Mouse (Mus musculus): ENCODE measurements around the gene Tenm2. TPM values are rescaled to one million over a fixed set of nuclear protein-coding genes. Genes with fewer than 3 reads are reported as not detected.

The Tenm2 gene
- total RNA-seq, 2 experiments from 2014 or later, result 0.32 to 0.59 TPM

- DNase-seq (ENCODE audit: low spot score), result no peak
These were observed 749.7 kb downstream of the Tenm2 start for GRCm38 (mm10) chr11:36486092-36486491.

GRCm38 (mm10) chr11:36484466-36485069 lies 751.2 kb downstream of the Tenm2 start:
- no peak for DNase-seq (ENCODE audit: low spot score)

- DNase-seq (ENCODE audit: low spot score), result no peak
These were observed 753.6 kb downstream of the Tenm2 start for GRCm38 (mm10) chr11:36482136-36482535.

- DNase-seq (ENCODE audit: low spot score), result no peak
These were observed 754.2 kb downstream of the Tenm2 start for GRCm38 (mm10) chr11:36481524-36481923.

GRCm38 (mm10) chr11:36481086-36481485 lies 754.7 kb downstream of the Tenm2 start:
- DNase-seq (ENCODE audit: low spot score), result no peak

GRCm38 (mm10) chr11:36469811-36470551 lies 765.8 kb downstream of the Tenm2 start:
- no peak for DNase-seq (ENCODE audit: low spot score)

GRCm38 (mm10) chr11:36458451-36458850 lies 777.3 kb downstream of the Tenm2 start:
- no peak for DNase-seq (ENCODE audit: low spot score)

GRCm38 (mm10) chr11:36454076-36454475 lies 781.7 kb downstream of the Tenm2 start:
- DNase-seq (ENCODE audit: low spot score), result no peak

- no peak for DNase-seq (ENCODE audit: low spot score)
These were observed 783.3 kb downstream of the Tenm2 start for GRCm38 (mm10) chr11:36452436-36452835.

- no peak for DNase-seq (ENCODE audit: low spot score)
These were observed 789.4 kb downstream of the Tenm2 start for GRCm38 (mm10) chr11:36446351-36446750.

- DNase-seq (ENCODE audit: low spot score), result no peak
These were observed 791.9 kb downstream of the Tenm2 start for GRCm38 (mm10) chr11:36443821-36444220.

GRCm38 (mm10) chr11:36441801-36442200 lies 794.0 kb downstream of the Tenm2 start:
- no peak for DNase-seq (ENCODE audit: low spot score)

- DNase-seq (ENCODE audit: low spot score), result no peak
These were observed 799.5 kb downstream of the Tenm2 start for GRCm38 (mm10) chr11:36436251-36436650.

GRCm38 (mm10) chr11:36428947-36429346 lies 806.8 kb downstream of the Tenm2 start:
- no peak for DNase-seq (ENCODE audit: low spot score)

- DNase-seq (ENCODE audit: low spot score), result no peak
These were observed 810.8 kb downstream of the Tenm2 start for GRCm38 (mm10) chr11:36424959-36425358.

- no peak for DNase-seq (ENCODE audit: low spot score)
These were observed 815.7 kb downstream of the Tenm2 start for GRCm38 (mm10) chr11:36420047-36420446.

- DNase-seq (ENCODE audit: low spot score), result no peak
These were observed 820.5 kb downstream of the Tenm2 start for GRCm38 (mm10) chr11:36415244-36415643.

- no peak for DNase-seq (ENCODE audit: low spot score)
These were observed 824.9 kb downstream of the Tenm2 start for GRCm38 (mm10) chr11:36410881-36411280.

- DNase-seq (ENCODE audit: low spot score), result no peak
These were observed 839.7 kb downstream of the Tenm2 start for GRCm38 (mm10) chr11:36395803-36396710.

GRCm38 (mm10) chr11:36384696-36385095 lies 851.1 kb downstream of the Tenm2 start:
- DNase-seq (ENCODE audit: low spot score), result no peak

GRCm38 (mm10) chr11:36371814-36372213 lies 864.0 kb downstream of the Tenm2 start:
- DNase-seq (ENCODE audit: low spot score), result no peak

- DNase-seq (ENCODE audit: low spot score), result no peak
These were observed 870.7 kb downstream of the Tenm2 start for GRCm38 (mm10) chr11:36365067-36365466.
